Mouse (Mus musculus) frontal cortex, adult (tissue): ENCODE results near the gene Dpp4.

Source experiments
- ATAC-seq: cut with Nextera tagmentation; 2 replicates; pipeline ENCODE4 v1.9.2; 2017; ENCODE audit warnings: mild to moderate bottlenecking, moderate library complexity, mixed read lengths; ENCODE audit not compliant: low TSS enrichment

Dpp4 gene

GRCm38 (mm10) chr2:62408701-62409201 is 3.3 kb downstream of the Dpp4 start:
- no peak for ATAC-seq

GRCm38 (mm10) chr2:62408216-62408615 is 3.8 kb downstream of the Dpp4 start:
- no peak for ATAC-seq

DNA sequence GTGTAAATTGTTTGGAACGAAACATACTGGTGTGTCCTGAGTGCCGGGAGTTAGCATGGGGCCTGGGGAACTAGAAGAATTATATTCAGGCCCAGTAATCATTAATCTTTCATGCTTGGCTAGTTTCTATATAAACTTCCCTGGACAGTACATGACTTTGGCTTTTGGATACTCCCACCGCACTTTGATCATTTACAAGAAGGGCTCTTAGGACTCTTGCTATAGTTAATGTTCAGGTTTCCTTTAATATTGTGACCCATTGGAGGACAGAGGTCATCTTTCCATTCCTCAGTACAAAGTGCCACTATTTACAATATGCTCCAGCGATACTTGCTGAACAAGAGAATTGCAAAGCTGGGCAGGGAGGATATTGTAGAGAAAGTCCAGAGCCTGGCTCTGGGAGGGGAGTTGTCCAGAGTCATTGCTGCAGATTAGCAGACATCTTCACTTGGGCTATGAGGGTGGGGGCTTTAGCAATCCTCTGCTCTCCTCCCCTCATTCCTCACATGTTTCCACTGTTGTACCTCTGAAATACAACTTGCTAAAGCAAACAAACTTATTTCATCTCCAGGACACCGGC is 8.4 kb downstream of the Dpp4 start:
- ATAC-seq, result no peak

DNA sequence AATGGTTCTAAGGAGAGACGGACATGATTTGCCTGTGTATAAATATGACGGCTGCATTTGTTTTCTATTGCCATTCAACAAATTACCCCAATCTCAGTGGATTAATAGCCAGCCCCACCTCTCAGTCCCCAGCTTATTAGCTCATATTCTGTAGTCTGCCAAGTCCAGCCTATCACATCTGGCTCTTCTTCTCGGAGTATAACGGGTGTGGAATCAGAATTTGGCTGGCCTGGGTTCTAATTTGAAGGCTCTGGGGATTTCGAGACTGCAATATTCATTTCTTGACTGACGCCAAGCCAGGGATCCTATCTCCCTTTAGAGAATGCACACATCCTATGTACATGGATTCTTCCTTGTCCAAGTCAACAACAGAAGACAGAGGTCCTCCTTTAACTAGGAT is 11.0 kb downstream of the Dpp4 start:
- no peak for ATAC-seq

DNA sequence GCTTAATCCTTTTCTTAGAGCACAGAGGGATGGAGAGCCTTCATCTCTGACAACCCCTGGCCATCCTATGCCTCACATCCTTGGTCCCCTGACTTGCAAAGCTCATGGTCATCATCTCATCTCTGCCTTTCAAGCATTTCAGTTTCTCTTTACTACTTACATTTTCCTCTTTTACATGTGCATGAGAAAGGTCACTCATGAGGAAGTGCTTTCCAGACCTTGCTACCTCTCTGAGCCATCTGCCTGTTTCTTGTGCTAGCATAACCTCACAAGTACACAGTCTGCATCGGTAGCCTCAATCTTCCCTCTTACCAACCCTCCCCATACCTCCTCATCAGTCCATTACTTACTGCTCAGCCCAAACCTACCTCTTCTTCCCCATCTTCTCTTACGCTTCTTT is 12.2 kb downstream of the Dpp4 start:
- ATAC-seq, result no peak

DNA sequence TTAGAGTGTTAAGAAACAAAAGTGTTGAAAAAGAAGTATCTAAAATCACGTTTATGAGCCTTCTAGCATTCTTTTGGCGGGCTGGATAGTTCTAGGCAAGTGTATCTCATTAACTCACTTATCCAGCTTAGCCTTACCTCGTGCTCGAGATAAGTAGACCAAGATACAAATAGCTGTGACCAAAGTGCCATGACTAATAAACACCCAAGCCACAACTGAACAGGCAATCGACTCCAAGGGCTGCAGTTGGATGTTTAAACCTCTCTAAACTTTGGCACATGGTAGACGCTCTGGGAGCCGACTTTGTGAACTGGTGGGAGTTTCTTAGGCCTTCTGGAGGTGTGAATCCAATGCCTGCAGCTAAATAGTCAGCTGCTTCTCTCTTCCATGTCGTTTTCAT is 12.7 kb downstream of the Dpp4 start:
- no peak for ATAC-seq

DNA sequence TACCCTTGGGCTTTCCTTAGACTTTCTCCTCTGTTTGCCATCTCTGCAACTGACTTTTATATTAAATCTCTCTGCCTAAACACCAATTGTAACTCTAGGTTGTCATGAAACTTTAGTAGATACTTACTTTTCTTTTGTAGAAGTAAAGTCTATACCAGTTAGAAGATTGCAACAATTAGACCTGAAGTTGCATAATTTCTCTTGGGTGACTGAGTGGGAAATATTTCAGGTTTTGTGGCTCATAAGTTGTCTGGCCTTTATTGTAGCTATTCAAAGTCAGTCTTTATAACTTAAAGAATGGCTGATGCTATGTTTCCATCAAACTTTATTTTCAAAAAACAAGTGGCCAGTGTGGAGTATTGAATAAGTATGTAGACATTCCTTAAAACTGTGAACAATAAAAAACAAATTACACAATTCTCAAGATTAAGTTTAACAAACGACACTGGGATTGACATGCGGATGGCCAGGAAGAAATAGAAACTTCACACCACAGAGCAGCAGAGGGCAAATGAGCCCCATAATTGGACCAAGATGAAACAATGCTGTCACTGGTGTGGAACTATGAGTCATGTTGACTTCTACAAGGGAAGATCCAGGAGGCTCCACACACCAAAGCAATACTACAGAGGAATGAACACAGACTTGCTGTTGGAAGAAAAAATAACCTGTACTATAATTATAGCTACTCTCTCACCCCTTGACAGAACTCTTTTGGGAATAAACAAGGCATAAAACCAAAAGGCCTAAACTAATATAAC is 13.7 kb downstream of the Dpp4 start:
- ATAC-seq, result no peak

DNA sequence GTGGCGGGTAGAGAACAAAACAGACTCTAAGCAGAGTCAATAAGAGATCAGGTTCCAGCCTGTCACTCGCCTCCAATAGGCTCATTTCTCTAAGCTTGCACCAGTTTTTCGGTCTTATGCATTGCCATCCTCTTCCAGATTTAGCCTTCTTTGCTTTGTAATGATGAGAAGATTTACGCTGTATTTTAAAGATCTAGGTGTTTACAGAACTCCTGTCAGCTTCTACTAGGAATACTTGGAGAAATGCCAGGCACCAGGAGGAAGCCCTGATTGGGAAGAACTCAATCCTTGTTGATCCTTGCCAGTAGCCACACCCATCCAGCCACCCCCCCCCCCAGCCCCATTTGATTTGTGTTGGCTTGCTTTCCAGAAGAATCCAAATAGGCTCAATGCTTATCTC is 14.4 kb downstream of the Dpp4 start:
- ATAC-seq, result no peak

GRCm38 (mm10) chr2:62396799-62397198 is 15.2 kb downstream of the Dpp4 start:
- ATAC-seq, result no peak

- ATAC-seq, result no peak
Measured at GRCm38 (mm10) chr2:62394800-62395199, 17.2 kb downstream of the Dpp4 start.

DNA sequence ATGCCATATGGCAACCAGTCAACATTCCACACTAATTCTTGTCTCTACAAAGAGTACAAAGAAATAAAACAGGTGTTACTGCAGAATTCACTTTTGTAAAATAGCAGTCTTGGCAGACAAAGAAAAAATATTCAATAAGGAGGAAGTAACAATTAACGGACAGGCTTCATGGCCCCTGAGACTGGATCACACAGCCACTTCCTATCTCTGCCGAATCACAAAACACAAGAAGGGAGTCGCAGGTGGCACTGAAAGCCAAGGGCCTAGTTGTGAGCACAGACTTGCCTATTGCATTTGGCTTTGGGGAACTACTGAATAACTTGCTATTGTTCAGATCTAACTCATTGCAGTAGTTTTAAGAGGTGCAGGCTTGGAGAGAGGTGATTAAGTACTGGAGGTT is 19.9 kb downstream of the Dpp4 start:
- no peak for ATAC-seq

GRCm38 (mm10) chr2:62390961-62391461 is 21.0 kb downstream of the Dpp4 start:
- peak; percentile 42; the same call in 1 of the 2 replicates for ATAC-seq

DNA sequence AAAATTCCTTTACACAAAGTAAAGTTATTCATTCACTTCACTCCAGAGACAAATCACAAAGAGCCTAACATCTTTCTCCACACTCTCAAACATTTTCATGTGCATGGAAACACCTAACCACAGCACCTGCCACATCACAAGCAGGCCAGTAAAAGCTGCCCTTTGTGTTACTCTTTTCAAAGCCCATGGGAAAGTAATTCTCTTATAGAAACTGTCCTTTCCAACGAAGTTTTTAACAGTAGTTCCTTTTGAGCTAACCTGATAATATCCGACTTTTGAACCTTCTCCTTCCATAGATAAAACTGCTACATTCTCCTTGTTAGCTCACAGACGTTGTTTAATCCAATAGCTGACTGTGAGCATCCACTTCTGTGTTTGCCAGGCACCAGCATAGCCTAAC is 21.7 kb downstream of the Dpp4 start:
- no peak for ATAC-seq

DNA sequence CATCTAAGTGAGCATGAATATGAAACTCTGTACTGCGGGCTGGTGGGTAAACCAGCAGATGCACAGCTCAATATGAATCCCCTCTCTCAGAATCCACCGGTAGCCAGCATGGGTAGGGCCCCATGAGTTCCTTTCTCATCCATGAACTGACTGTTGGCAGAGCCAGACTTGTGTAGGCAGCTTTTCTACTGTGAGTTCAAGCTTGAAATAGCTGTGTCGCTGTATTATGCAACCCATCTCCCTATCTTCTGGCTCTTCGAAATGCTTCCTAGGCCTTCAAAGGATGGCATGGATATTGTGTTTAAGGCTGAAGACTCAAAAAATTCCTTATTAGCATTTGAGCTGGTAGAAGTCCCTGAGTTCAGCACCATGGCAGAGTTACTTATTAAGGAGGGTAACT is 23.2 kb downstream of the Dpp4 start:
- ATAC-seq, result peak; percentile 98

- no peak for ATAC-seq
Measured at GRCm38 (mm10) chr2:62383196-62383595, 28.8 kb downstream of the Dpp4 start.

DNA sequence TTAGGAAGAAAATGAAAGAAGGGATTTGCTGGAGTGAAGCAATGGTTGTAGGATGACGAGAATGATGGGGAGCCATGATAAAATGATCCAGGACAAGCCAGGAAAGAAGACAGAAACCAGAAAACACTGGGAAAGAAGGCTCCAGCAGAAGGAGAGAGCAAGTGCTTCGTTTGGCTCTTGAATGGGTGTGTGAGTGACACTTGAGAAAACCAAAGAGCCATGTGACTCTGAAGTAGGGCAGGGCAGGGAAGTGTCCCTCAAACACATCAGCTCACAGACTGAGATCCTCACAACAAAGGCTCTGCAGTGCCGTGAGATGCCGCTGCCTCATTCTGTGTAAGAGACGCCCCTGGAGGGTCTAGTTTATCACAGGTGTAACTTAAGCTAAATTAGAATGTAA is 29.6 kb downstream of the Dpp4 start:
- ATAC-seq, result no peak

GRCm38 (mm10) chr2:62381756-62382155 is 30.3 kb downstream of the Dpp4 start:
- ATAC-seq, result no peak

GRCm38 (mm10) chr2:62373692-62374091 is 38.3 kb downstream of the Dpp4 start:
- ATAC-seq, result peak; percentile 82

DNA sequence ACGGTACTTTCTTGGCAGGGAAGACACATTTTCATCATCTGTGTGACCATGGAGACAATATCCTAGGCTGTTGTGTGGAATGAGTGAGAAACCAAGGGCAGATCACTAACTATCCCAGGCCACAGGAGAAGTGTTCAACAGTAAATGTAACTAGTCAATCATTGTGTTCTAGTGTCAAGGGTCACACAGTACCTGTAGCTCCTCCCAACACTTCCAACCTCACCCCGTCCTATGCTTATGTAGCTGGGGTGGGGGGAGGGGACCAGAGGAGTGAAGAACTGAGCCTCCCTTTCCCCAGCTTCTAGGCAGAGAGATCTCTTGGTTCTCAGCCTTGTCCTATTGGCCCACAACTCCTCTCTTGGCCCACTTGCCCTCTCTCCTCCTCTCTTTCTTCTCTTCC is 42.0 kb downstream of the Dpp4 start:
- ATAC-seq, result no peak

DNA sequence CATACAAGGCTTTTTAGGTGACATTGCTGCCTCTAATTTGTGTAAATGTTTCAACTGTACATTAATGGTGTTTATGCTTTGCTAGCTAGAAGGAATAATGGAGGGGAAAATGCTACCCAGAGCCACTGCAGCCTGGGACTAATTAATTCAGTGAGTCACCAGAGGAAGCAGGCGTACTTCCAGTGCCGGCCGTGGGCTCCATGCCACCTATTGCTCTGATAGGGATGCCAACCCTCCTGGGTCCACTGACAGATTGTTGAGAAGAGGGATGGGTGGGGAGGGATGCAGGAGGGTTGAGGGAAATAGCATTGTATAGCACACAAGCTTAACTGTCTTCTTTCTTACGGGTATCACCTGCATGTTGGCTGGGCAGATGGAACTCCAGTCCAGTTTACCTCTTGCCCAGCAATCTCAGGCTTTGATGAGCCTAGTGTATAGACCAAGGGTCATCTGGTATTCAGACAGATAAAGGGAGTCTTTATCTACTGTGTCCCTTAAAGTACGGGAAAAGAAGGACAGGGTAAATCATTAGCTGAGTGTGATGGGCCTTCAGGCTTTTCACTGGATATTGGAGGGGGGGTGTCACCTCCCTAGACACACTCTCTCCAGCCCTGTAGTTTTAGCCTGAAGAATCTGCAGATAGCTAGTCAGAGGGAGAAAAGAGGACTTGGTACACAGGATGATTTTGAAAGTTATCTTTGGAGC is 43.5 kb downstream of the Dpp4 start:
- peak; percentile 59; the same call in 1 of the 2 replicates for ATAC-seq

DNA sequence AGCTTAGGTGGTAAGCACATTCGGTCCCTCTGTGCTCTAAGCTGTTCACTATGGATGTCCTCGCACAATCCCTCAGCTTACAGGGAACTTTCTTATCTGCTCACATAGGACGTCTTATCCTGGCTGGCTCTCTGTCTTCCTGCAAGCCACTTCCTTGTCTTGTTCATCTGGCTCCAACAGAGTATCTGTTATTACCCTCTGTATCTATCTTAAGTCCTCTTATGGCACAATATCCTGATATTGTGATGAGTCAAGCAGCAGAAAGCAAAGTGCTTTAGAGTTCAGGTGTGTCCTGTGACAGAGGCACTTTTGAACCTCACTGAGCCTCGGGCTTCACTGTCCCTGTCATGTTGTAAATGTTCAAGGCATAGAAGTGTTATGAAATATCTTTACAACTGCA is 48.4 kb downstream of the Dpp4 start:
- ATAC-seq, result no peak

GRCm38 (mm10) chr2:62362211-62362610 is 49.8 kb downstream of the Dpp4 start:
- ATAC-seq, result no peak

GRCm38 (mm10) chr2:62361514-62361913 is 50.5 kb downstream of the Dpp4 start:
- peak; percentile 60 for ATAC-seq
